Mouse (Mus musculus): ENCODE measurements at regions not wholly inside any gene's neighbourhood (a gene's known extent, or its start where the extent isn't known, plus 50 kb on each side); places are given as distances from the start of the nearest gene placed in this dataset.
A peak's percentile ranks its signal among the peaks of the same experiment; 100 is the strongest.

DNA sequence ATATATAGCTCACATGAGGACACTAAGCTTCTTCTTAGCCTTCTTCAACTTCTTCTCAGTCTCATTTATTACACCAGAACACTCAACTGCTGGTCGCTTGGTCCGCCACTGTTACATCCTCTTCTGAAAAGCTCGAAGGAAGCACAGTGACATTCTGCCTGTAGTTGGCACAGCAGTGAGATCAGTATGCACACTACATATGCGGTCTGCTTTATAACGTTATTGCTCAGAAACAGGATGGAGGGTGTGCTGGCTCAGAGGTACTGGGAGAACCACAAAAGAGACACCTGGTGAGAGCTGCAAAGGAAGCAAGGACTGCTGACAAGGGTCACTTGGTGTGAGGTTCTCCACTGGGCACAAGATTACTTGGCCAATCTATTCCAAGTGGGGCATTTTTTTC, 179.5 kb downstream of the Ets1 start:
- Histone ChIP-seq H3K9ac (no peak overlapping the region), H3K27ac (no peak overlapping the region), H3K4me2 (no peak overlapping the region), H3K9me3 (no peaks in the 10 kb centered on the region), H3K4me3 (replicated peaks) (no peak overlapping the region), H3K27me3 (replicated peaks) (no peaks in the 10 kb centered on the region), H3K36me3 (no peaks in the 10 kb centered on the region), H3K4me1 (no peaks in the 10 kb centered on the region)
- 84% methylated on average over 5 of the region's 5 CpGs for WGBS
- ATAC-seq (ENCODE audit: insufficient read depth, low FRiP score, low read depth), result no peak

- no peaks in the 10 kb centered on the region for H3K4me1 ChIP-seq
- no peak overlapping the region for H3K27ac ChIP-seq
- no peaks in the 10 kb centered on the region for H3K9me3 ChIP-seq
- H3K27me3 ChIP-seq (replicated peaks), result no peaks in the 10 kb centered on the region
- no peak for ATAC-seq (ENCODE audit: insufficient read depth, low FRiP score, low read depth)
- no peak overlapping the region for H3K9ac ChIP-seq
- H3K4me3 ChIP-seq (replicated peaks), result no peak overlapping the region
- 65% methylated on average over 9 of the region's 9 CpGs for WGBS
- H3K4me2 ChIP-seq, result no peak overlapping the region
- no peaks in the 10 kb centered on the region for H3K36me3 ChIP-seq
These were observed 180.8 kb downstream of the Ets1 start for GRCm38 (mm10) chr9:32816649-32817425.

DNA sequence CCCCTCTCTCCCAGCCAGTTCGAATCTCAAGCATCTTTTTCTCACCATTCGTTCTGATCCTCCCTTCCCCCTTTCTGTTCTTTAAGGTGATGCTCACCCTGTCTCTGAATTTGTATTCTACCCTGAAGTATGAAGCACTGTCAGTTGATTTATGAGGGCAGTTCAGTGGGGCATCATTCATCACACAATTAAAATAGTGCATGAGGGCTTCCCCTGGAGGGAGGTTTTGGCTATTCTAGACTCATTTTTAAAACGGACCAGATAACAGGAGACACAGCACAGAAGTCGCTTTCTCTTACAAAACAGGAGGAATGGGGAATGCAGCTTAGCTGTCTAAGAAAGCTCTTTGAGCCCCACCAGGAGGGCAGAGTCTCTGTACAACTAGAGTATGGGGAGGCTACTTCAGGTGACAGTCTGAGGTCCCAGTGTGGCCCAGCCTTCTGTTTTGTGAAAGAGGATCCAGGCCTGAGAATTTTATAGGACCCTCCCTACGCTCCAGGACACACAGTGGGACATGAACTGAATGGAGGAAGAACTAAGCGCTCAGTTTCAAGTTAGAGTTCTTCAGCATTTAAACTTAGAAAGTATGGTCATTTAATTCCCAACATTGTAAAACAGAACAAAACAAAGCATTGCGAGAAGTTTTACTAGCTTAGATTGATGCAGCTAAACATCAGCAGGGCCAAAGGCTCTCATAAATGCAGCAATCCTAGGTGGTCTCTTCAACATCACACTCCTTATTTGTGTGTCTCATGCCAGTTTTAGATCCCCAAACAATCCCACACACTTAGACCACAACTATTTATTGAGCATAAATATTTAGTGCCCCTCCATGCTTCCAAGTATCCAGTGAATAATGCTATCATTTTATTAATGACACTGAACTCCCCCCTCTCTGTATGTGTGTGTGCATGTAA, 181.7 kb downstream of the Ets1 start:
- Histone ChIP-seq H3K4me2 (no peak overlapping the region), H3K36me3 (no peaks in the 10 kb centered on the region), H3K27me3 (replicated peaks) (no peaks in the 10 kb centered on the region), H3K9ac (no peak overlapping the region), H3K9me3 (no peaks in the 10 kb centered on the region), H3K4me3 (replicated peaks) (no peak overlapping the region), H3K27ac (no peak overlapping the region), H3K4me1 (no peaks in the 10 kb centered on the region)
- WGBS, result 57% methylated on average over 7 of the region's 7 CpGs
- ATAC-seq (ENCODE audit: insufficient read depth, low FRiP score, low read depth), result no peak

- peak; percentile 65; the same call in 1 of the 2 replicates for ATAC-seq (ENCODE audit: insufficient read depth, low FRiP score, low read depth)
- H3K27ac ChIP-seq, result peak overlapping the region; percentile 12; the same call in 1 of the 2 replicates
- H3K9me3 ChIP-seq, result no peaks in the 10 kb centered on the region
- H3K36me3 ChIP-seq, result no peaks in the 10 kb centered on the region
- no peak overlapping the region for H3K9ac ChIP-seq
- H3K4me2 ChIP-seq, result no peak overlapping the region
- H3K4me1 ChIP-seq, result no peaks in the 10 kb centered on the region
- no peaks in the 10 kb centered on the region for H3K27me3 ChIP-seq (replicated peaks)
- 29% methylated on average over 8 of the region's 8 CpGs for WGBS
- no peak overlapping the region for H3K4me3 ChIP-seq (replicated peaks)
These were observed 187.6 kb downstream of the Ets1 start for GRCm38 (mm10) chr9:32823439-32824133.

GRCm38 (mm10) chr9:32824134-32824531, 188.1 kb downstream of the Ets1 start:
- H3K4me2 ChIP-seq, result no peak overlapping the region
- no peak for ATAC-seq (ENCODE audit: insufficient read depth, low FRiP score, low read depth)
- H3K36me3 ChIP-seq, result no peaks in the 10 kb centered on the region
- no peak overlapping the region for H3K27ac ChIP-seq
- H3K4me1 ChIP-seq, result no peaks in the 10 kb centered on the region
- WGBS, result 35% methylated on average over 6 of the region's 6 CpGs
- no peak overlapping the region for H3K4me3 ChIP-seq (replicated peaks)
- no peaks in the 10 kb centered on the region for H3K9me3 ChIP-seq
- H3K9ac ChIP-seq, result no peak overlapping the region
- no peaks in the 10 kb centered on the region for H3K27me3 ChIP-seq (replicated peaks)

DNA sequence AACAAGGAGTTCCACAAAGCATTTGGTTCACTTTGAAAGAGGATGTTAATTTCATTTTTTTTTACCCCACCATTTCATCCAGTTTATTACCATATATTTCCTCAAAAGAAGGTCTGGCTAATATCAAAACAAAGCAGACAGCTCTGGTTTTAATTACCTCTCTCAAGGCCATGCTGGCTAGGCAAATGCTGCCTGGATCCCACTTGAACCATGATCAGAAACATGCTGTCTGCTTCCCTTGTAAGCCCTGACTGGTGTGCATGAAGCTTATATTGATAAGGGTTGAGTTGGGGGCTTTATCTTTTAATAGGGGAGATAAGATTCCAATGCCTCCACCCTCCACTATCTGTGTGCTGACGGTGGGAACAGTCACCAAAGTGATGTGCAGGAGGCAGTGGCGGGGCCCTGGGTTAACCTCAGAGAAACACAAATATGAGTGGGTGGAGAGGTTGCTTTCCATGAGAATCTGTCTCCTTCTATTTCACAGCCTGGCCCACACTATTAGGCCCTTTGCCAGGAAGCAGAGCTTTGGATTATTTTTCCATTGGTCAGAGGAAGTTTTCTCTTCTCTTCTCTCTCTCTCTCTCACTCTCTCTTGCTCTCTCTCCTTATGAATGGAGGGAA, 194.4 kb downstream of the Ets1 start:
- no peaks in the 10 kb centered on the region for H3K36me3 ChIP-seq
- no peak overlapping the region for H3K4me2 ChIP-seq
- no peak; the same call in 1 of the 2 replicates for ATAC-seq (ENCODE audit: insufficient read depth, low FRiP score, low read depth)
- 17% methylated on average over 2 of the region's 2 CpGs for WGBS
- peaks cover 7% of the 10 kb centered on the region; the same call in 1 of the 2 replicates for H3K4me1 ChIP-seq
- peak overlapping the region; percentile 57; the same call in 1 of the 2 replicates for H3K27ac ChIP-seq
- no peak overlapping the region for H3K9ac ChIP-seq
- H3K9me3 ChIP-seq, result no peaks in the 10 kb centered on the region
- no peak overlapping the region for H3K4me3 ChIP-seq (replicated peaks)
- no peaks in the 10 kb centered on the region for H3K27me3 ChIP-seq (replicated peaks)

GRCm38 (mm10) chr9:32833373-32833772, 197.4 kb downstream of the Ets1 start:
- H3K27ac ChIP-seq, result no peak overlapping the region
- no peak overlapping the region for H3K9ac ChIP-seq
- H3K9me3 ChIP-seq, result no peaks in the 10 kb centered on the region
- no peak for ATAC-seq (ENCODE audit: insufficient read depth, low FRiP score, low read depth)
- H3K36me3 ChIP-seq, result no peaks in the 10 kb centered on the region
- 90% methylated on average over 8 of the region's 8 CpGs for WGBS
- H3K4me3 ChIP-seq (replicated peaks), result no peak overlapping the region
- peaks cover 11% of the 10 kb centered on the region; the same call in 1 of the 2 replicates for H3K4me1 ChIP-seq
- no peaks in the 10 kb centered on the region for H3K27me3 ChIP-seq (replicated peaks)
- H3K4me2 ChIP-seq, result no peak overlapping the region

- 54% methylated on average over 13 of the region's 13 CpGs for WGBS
- H3K9ac ChIP-seq, result no peak overlapping the region
- no peaks in the 10 kb centered on the region for H3K27me3 ChIP-seq (replicated peaks)
- H3K4me3 ChIP-seq (replicated peaks), result no peak overlapping the region
- H3K4me2 ChIP-seq, result no peak overlapping the region
- no peak overlapping the region for H3K27ac ChIP-seq
- no peak for ATAC-seq (ENCODE audit: insufficient read depth, low FRiP score, low read depth)
- no peaks in the 10 kb centered on the region for H3K36me3 ChIP-seq
- peaks cover 11% of the 10 kb centered on the region; the same call in 1 of the 2 replicates for H3K4me1 ChIP-seq
- H3K9me3 ChIP-seq, result no peaks in the 10 kb centered on the region
These were observed 199.0 kb downstream of the Ets1 start for GRCm38 (mm10) chr9:32834751-32835625.

DNA sequence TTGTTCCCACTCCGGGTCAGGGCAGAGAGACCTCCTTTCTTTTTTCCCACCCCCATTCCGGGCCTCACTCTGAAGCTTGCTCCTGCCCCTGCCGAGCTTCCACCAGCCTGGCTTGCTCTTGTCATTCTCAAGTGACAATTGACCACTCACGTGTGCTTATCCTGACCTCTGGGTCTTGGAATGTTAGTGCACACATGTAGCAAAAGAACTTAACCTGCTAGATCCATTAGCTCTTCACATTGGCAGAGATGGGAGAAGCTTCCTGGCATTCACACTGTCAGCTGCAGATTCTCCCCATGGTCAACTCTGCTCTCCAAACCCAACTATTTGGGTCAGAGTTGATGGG, 199.6 kb downstream of the Ets1 start:
- Histone ChIP-seq H3K36me3 (no peaks in the 10 kb centered on the region), H3K4me1 (peaks cover 6% of the 10 kb centered on the region; the same call in 1 of the 2 replicates), H3K4me3 (replicated peaks) (no peak overlapping the region), H3K9me3 (no peaks in the 10 kb centered on the region), H3K4me2 (no peak overlapping the region), H3K27me3 (replicated peaks) (no peaks in the 10 kb centered on the region), H3K27ac (no peak overlapping the region), H3K9ac (no peak overlapping the region)
- ATAC-seq (ENCODE audit: insufficient read depth, low FRiP score, low read depth), result no peak
- 24% methylated on average over 4 of the region's 4 CpGs for WGBS

DNA sequence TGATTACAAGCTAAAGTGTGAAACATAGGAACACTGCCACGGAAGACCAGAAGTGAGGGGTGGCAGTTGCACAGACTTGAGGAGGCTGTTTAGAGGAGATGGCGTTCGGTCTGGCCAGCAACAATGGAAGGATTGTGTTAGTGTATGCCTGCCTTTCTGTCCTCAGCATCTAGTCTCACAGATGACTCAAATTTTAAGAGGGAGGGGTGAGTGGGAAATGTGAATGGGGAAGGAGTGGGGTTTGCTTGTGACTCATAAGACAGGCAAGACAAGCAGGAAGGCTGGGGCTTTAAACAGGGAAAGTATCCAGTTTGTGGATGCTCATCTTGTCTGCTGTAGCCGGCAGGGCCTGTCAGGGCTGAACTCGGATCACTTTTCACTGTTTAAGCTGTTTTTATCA, 200.3 kb downstream of the Ets1 start:
- 47% methylated on average over 5 of the region's 5 CpGs for WGBS
- H3K9me3 ChIP-seq, result no peaks in the 10 kb centered on the region

DNA sequence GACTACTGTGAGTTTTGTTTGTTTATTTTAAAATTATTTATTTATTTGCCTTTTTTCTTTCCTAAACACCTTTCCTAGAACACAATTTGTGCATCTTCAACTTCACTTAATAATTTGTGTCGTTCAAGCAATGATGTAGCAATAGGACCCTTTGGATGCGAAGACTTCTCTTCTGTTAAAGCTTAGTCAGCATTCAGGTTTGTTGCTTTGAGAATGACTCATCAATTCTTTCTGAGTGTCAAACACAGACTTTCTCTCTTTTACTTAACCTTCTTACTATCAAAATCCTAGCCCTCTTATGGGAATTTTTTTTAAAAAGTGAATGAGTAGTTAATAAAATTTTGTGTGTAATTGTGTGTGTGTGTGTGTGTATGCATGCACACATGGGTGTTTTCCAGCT, 211.3 kb downstream of the Ets1 start:
- 88% methylated on average over 2 of the region's 2 CpGs for WGBS
- ATAC-seq (ENCODE audit: insufficient read depth, low FRiP score, low read depth), result no peak
- H3K4me2 ChIP-seq, result no peak overlapping the region
- no peaks in the 10 kb centered on the region for H3K27me3 ChIP-seq (replicated peaks)
- H3K9me3 ChIP-seq, result no peaks in the 10 kb centered on the region
- no peak overlapping the region for H3K9ac ChIP-seq
- H3K27ac ChIP-seq, result no peak overlapping the region
- no peak overlapping the region for H3K4me3 ChIP-seq (replicated peaks)
- H3K36me3 ChIP-seq, result no peaks in the 10 kb centered on the region
- no peaks in the 10 kb centered on the region for H3K4me1 ChIP-seq

More for the DNA sequence above, 200.3 kb downstream of the Ets1 start:
- no peaks in the 10 kb centered on the region for H3K36me3 ChIP-seq
- H3K9ac ChIP-seq, result no peak overlapping the region
- no peak for ATAC-seq (ENCODE audit: insufficient read depth, low FRiP score, low read depth)
- no peak overlapping the region for H3K4me3 ChIP-seq (replicated peaks)
- H3K27me3 ChIP-seq (replicated peaks), result no peaks in the 10 kb centered on the region
- 0 out of 2 replicates have a peak, but pooled peaks cover 4% of the 10 kb centered on the region for H3K4me1 ChIP-seq
- H3K4me2 ChIP-seq, result no peak overlapping the region
- H3K27ac ChIP-seq, result no peak overlapping the region

Data from stomach, embryonic 15.5 days (tissue).